Comparison of ENCODE assay signal across 18 mouse cellular contexts in the genomic region with DNA sequence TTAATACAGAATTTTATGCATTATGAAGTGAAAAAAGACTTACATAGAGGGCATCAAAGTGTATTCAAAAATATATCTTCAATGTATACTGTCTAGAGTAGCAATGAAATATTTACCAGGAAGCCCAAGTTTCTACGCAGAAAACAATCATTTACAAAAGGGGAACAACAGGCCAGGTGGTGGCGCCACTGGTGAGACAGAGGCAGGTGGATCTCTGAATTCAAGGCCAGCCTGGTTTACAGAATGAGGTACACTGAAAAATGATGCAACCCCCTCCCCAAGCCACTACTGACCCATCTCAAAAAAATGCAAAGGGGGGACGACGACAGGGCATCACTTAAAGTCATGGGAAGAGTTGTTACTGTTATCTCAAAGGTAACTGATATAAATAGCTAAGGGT. TPM values are rescaled to one million over a fixed set of nuclear protein-coding genes. Genes with fewer than 3 reads are reported as not detected.
DNase-seq lines count a peak whose midpoint lies in the region; TF ChIP-seq lines count a peak whose summit lies in the region.
"Had no signal": no experiment of that assay in that cellular context is flagged by ENCODE, and none has a peak within 500 bp of the region (broad histone marks: within the 10 kb centered on the region; RNA-seq: fewer than 3 reads in every experiment).

No protein-coding gene starts in this region.

- no peak for TF ChIP-seq POLR2A in thymus, adult 2 months (IDR thresholded peaks at IDR 0.05; ENCODE audit: control insufficient read depth, extremely low read depth, insufficient read depth, low read length, poor library complexity)

- H3K36me3 ChIP-seq in thymus, adult 2 months (ENCODE audit: control insufficient read depth, insufficient read depth, low read length): no peaks in the 10 kb centered on the region
- H3K36me3 ChIP-seq: embryonic facial prominence, embryonic 15.5 days; heart, embryonic 13.5 days had no signal

- H3K4me1 ChIP-seq in thymus, adult 2 months (replicated peaks; ENCODE audit: control insufficient read depth, insufficient read depth, low read length): no peaks in the 10 kb centered on the region; the same call in 1 of the 2 replicates

- H3K27ac ChIP-seq in left cerebral cortex, adult 2 months: no peak overlapping the region
- no peak overlapping the region for H3K27ac ChIP-seq in thymus, adult 2 months (ENCODE audit: control insufficient read depth, insufficient read depth, low read length)
- H3K27ac ChIP-seq: embryonic facial prominence, embryonic 15.5 days; heart, embryonic 13.5 days had no signal

- peak; percentile 7 for TF ChIP-seq CTCF in left cerebral cortex, adult 2 months (IDR thresholded peaks at IDR 0.05)
- no peak for TF ChIP-seq CTCF in thymus, adult 2 months (IDR thresholded peaks at IDR 0.05; ENCODE audit: borderline replicate concordance, control insufficient read depth, extremely low read depth, insufficient read depth, low read length, poor library complexity)

- peak; percentile 24 for DNase-seq in heart, adult 11 months
- DNase-seq in heart, postnatal 25 days (ENCODE audit: low spot score): no peak
- DNase-seq in left cerebral cortex, adult 2 months (ENCODE audit: extremely low spot score in 1 of 2, low spot score in 2 of 2): no peak
- DNase-seq in left cerebral cortex, adult 8-10 months (ENCODE audit: low spot score in 2 of 2): no peak
- peak; percentile 60 for DNase-seq in thymus, postnatal 4 days
- DNase-seq in thymus, adult 2 months: no peak
- no peak for DNase-seq in right cerebral cortex, postnatal 4 days
- DNase-seq: adrenal gland, postnatal 14 days; B cell, adult 2 months; cerebellum, adult 11 months; heart, adult 18-20 months; heart, postnatal 36 days; liver; lung, embryonic 14.5 days; lung, postnatal 36 days; right cerebral cortex, adult 18-20 months had no signal

- intact Hi-C loops in heart, postnatal 25 days (cut with DNase I): no loop called here
- intact Hi-C loops in left cerebral cortex, adult 2 months (cut with DNase I): no loop called here

- WGBS in thymus, adult 2 months: 96% methylated on average over 4 of the region's 4 CpGs

- no peak overlapping the region for H3K4me3 ChIP-seq in left cerebral cortex, adult 2 months
- H3K4me3 ChIP-seq in thymus, adult 2 months (ENCODE audit: control insufficient read depth, insufficient read depth, low read length): no peak overlapping the region
- H3K4me3 ChIP-seq: embryonic facial prominence, embryonic 15.5 days; heart, embryonic 13.5 days had no signal

- no peaks in the 10 kb centered on the region for H3K27me3 ChIP-seq in thymus, adult 2 months (ENCODE audit: control insufficient read depth, insufficient read depth, low read length)
- H3K27me3 ChIP-seq: embryonic facial prominence, embryonic 15.5 days; heart, embryonic 13.5 days had no signal

RNA-seq across cellular contexts. Expression of a gene that starts 29.8 kb away (rescaled TPM):
- total RNA-seq in heart, postnatal 25 days (2021): not detected
- total RNA-seq in left cerebral cortex, adult 2 months (2021): 1 to 10 TPM; 1.7 to 2.0 TPM
- 1 to 10 TPM; 1.2 to 2.6 (median 2.0) TPM for total RNA-seq in left cerebral cortex, adult 8-10 months (2022)
- 0.06 TPM in 1 of 2 replicates, not detected in the other for polyA plus RNA-seq in thymus, adult 2 months (2012; rRNA removed)

Comparison
In these comparisons a context has a peak if more than half of its experiments do, and no peak if none do; other contexts are left out.
1. DNase-seq: peak in heart, adult 11 months (single experiment) and thymus, postnatal 4 days (single experiment); none in heart, postnatal 25 days (single experiment), left cerebral cortex, adult 2 months (0 of 2), left cerebral cortex, adult 8-10 months (0 of 2), thymus, adult 2 months (single experiment) and right cerebral cortex, postnatal 4 days (single experiment).